Mouse (Mus musculus): ENCODE results near the gene Slc5a2.

GRCm38 (mm10) chr7:128276051-128276450, 10.6 kb downstream of the Slc5a2 start:
- TF ChIP-seq CTCF (IDR thresholded peaks at IDR 0.05; ENCODE audit: low read depth) = no peak
- no peak for TF ChIP-seq EP300 (IDR thresholded peaks at IDR 0.05; ENCODE audit: low read depth)
